ENCODE assay signal across 24 mouse cellular contexts in genomic region chr8:115473974-115474373, GRCm38 (mm10).
DNase-seq lines count a peak whose midpoint lies in the region; ATAC-seq and TF ChIP-seq lines count a peak whose summit lies in the region.
"Had no signal": no experiment of that assay in that cellular context is flagged by ENCODE, and none has a peak within 500 bp of the region (broad histone marks: within the 10 kb centered on the region; RNA-seq: fewer than 3 reads in every experiment).

No protein-coding gene starts in this region.

- no peak for DNase-seq in heart, adult 9 months (ENCODE audit: low spot score in 2 of 2)
- DNase-seq in intestine, embryonic 14.5 days (ENCODE audit: low spot score): no peak
- DNase-seq in liver, postnatal 0 days: no peak
- DNase-seq in neural tube, embryonic 10.5 days (ENCODE audit: extremely low spot score, low spot score): no peak
- DNase-seq: adrenal gland, postnatal 25 days; cerebellum, adult 8-10 months; cerebellum, postnatal 36 days; embryo, embryonic 11 days; kidney, postnatal 4 days; thymus, postnatal 25 days had no signal

- no peak for ATAC-seq in heart, embryonic 12.5 days (ENCODE audit: insufficient number of reproducible peaks, low FRiP score)
- no peak for ATAC-seq in intestine, embryonic 14.5 days (replicated peaks; ENCODE audit: low FRiP score, low TSS enrichment, low read depth)
- no peak for ATAC-seq in intestine, postnatal 0 days
- no peak for ATAC-seq in liver, postnatal 0 days
- no peak for ATAC-seq in liver, embryonic 12.5 days
- ATAC-seq in neural tube, embryonic 15.5 days (ENCODE audit: low FRiP score): no peak
- ATAC-seq: hindbrain, embryonic 16.5 days; intestine, embryonic 16.5 days had no signal

- peak overlapping the region; percentile 18 for H3K4me2 ChIP-seq in heart, embryonic 12.5 days
- H3K4me2 ChIP-seq in intestine, embryonic 14.5 days (ENCODE audit: low read length): peak overlapping the region; percentile 6; the same call in 1 of the 2 replicates
- no peak overlapping the region for H3K4me2 ChIP-seq in intestine, postnatal 0 days (replicated peaks; ENCODE audit: low read depth)
- peak overlapping the region; percentile 42 for H3K4me2 ChIP-seq in liver, postnatal 0 days (ENCODE audit: low read depth, low read length)
- no peak overlapping the region for H3K4me2 ChIP-seq in liver, embryonic 12.5 days
- H3K4me2 ChIP-seq in neural tube, embryonic 15.5 days: 0 out of 2 replicates have a peak overlapping the region, but pooled peaks have one; percentile 5
- H3K4me2 ChIP-seq: embryonic facial prominence, embryonic 13.5 days; forebrain, embryonic 12.5 days; limb, embryonic 12.5 days; stomach, embryonic 15.5 days had no signal

- TF ChIP-seq EP300 in liver, postnatal 0 days (IDR thresholded peaks at IDR 0.05; ENCODE audit: low read depth): no peak

- H3K9me3 ChIP-seq in heart, embryonic 12.5 days (replicated peaks): no peaks in the 10 kb centered on the region
- H3K9me3 ChIP-seq in intestine, embryonic 14.5 days (ENCODE audit: control insufficient read depth, low read length): no peaks in the 10 kb centered on the region
- no peaks in the 10 kb centered on the region for H3K9me3 ChIP-seq in intestine, postnatal 0 days (ENCODE audit: control insufficient read depth)
- H3K9me3 ChIP-seq in liver, postnatal 0 days (ENCODE audit: low read length): no peaks in the 10 kb centered on the region
- no peaks in the 10 kb centered on the region for H3K9me3 ChIP-seq in liver, embryonic 12.5 days (replicated peaks)
- H3K9me3 ChIP-seq in neural tube, embryonic 15.5 days (replicated peaks): no peaks in the 10 kb centered on the region
- H3K9me3 ChIP-seq: embryonic facial prominence, embryonic 13.5 days; forebrain, embryonic 12.5 days; hindbrain, embryonic 10.5 days; limb, embryonic 12.5 days; stomach, embryonic 15.5 days had no signal

- no peaks in the 10 kb centered on the region for H3K36me3 ChIP-seq in heart, embryonic 12.5 days
- no peaks in the 10 kb centered on the region for H3K36me3 ChIP-seq in intestine, embryonic 14.5 days (ENCODE audit: control insufficient read depth, insufficient read depth, low read length)
- H3K36me3 ChIP-seq in intestine, postnatal 0 days (ENCODE audit: control insufficient read depth, insufficient read depth): no peaks in the 10 kb centered on the region
- H3K36me3 ChIP-seq in liver, postnatal 0 days (replicated peaks; ENCODE audit: insufficient read depth, low read length): no peaks in the 10 kb centered on the region
- H3K36me3 ChIP-seq in liver, embryonic 12.5 days: no peaks in the 10 kb centered on the region
- no peaks in the 10 kb centered on the region for H3K36me3 ChIP-seq in neural tube, embryonic 15.5 days
- H3K36me3 ChIP-seq: embryonic facial prominence, embryonic 13.5 days; forebrain, embryonic 12.5 days; hindbrain, embryonic 10.5 days; limb, embryonic 12.5 days; stomach, embryonic 15.5 days had no signal

- H3K27me3 ChIP-seq in heart, embryonic 12.5 days (replicated peaks): 0 out of 2 replicates have a peak, but pooled peaks cover 6% of the 10 kb centered on the region
- 0 out of 2 replicates have a peak, but pooled peaks cover 2% of the 10 kb centered on the region for H3K27me3 ChIP-seq in intestine, embryonic 14.5 days (replicated peaks; ENCODE audit: control insufficient read depth, insufficient read depth, low read length)
- no peaks in the 10 kb centered on the region for H3K27me3 ChIP-seq in intestine, postnatal 0 days (replicated peaks; ENCODE audit: control insufficient read depth, insufficient read depth, low read length)
- H3K27me3 ChIP-seq in liver, postnatal 0 days (ENCODE audit: insufficient read depth, low read length): no peaks in the 10 kb centered on the region
- H3K27me3 ChIP-seq in liver, embryonic 12.5 days (replicated peaks): peaks cover 9% of the 10 kb centered on the region; the same call in 1 of the 2 replicates
- H3K27me3 ChIP-seq in neural tube, embryonic 15.5 days (replicated peaks): no peaks in the 10 kb centered on the region
- H3K27me3 ChIP-seq: embryonic facial prominence, embryonic 13.5 days; forebrain, embryonic 12.5 days; stomach, embryonic 15.5 days had no signal

- peaks cover 16% of the 10 kb centered on the region for H3K4me1 ChIP-seq in heart, embryonic 12.5 days (replicated peaks)
- H3K4me1 ChIP-seq in intestine, embryonic 14.5 days (replicated peaks; ENCODE audit: control insufficient read depth, insufficient read depth, low read length): no peaks in the 10 kb centered on the region
- no peaks in the 10 kb centered on the region; the same call in 1 of the 2 replicates for H3K4me1 ChIP-seq in intestine, postnatal 0 days (replicated peaks; ENCODE audit: control insufficient read depth, insufficient read depth, low read length)
- H3K4me1 ChIP-seq in liver, postnatal 0 days (ENCODE audit: insufficient read depth): peaks cover 3% of the 10 kb centered on the region; the same call in 1 of the 2 replicates
- no peaks in the 10 kb centered on the region for H3K4me1 ChIP-seq in liver, embryonic 12.5 days
- 0 out of 2 replicates have a peak, but pooled peaks cover 3% of the 10 kb centered on the region for H3K4me1 ChIP-seq in neural tube, embryonic 15.5 days
- H3K4me1 ChIP-seq: forebrain, embryonic 12.5 days; hindbrain, embryonic 10.5 days; limb, embryonic 12.5 days; stomach, embryonic 15.5 days had no signal

- TF ChIP-seq CTCF in intestine, postnatal 0 days (IDR thresholded peaks at IDR 0.05; ENCODE audit: low read depth): no peak
- no peak for TF ChIP-seq CTCF in liver, postnatal 0 days (IDR thresholded peaks at IDR 0.05; ENCODE audit: low read depth)

- 53% methylated on average over 8 of the region's 8 CpGs for WGBS in heart, embryonic 12.5 days
- 56% methylated on average over 8 of the region's 8 CpGs for WGBS in intestine, embryonic 14.5 days
- WGBS in intestine, postnatal 0 days: 61% methylated on average over 8 of the region's 8 CpGs
- WGBS in liver, postnatal 0 days (ENCODE audit: insufficient replicate concordance): 41% methylated on average over 8 of the region's 8 CpGs
- 50% methylated on average over 8 of the region's 8 CpGs for WGBS in liver, embryonic 12.5 days (ENCODE audit: insufficient replicate concordance)
- 58% methylated on average over 8 of the region's 8 CpGs for WGBS in neural tube, embryonic 15.5 days

- H3K27ac ChIP-seq in heart, embryonic 12.5 days (ENCODE audit: poor library complexity, severe bottlenecking): no peak overlapping the region
- H3K27ac ChIP-seq in intestine, embryonic 14.5 days (ENCODE audit: low read depth): no peak overlapping the region
- H3K27ac ChIP-seq in intestine, postnatal 0 days (ENCODE audit: low read depth, low read length): no peak overlapping the region
- no peak overlapping the region for H3K27ac ChIP-seq in liver, postnatal 0 days (ENCODE audit: low read depth)
- H3K27ac ChIP-seq in liver, embryonic 12.5 days: no peak overlapping the region
- no peak overlapping the region for H3K27ac ChIP-seq in neural tube, embryonic 15.5 days (replicated peaks)
- H3K27ac ChIP-seq: embryonic facial prominence, embryonic 13.5 days; forebrain, embryonic 12.5 days; hindbrain, embryonic 10.5 days; limb, embryonic 12.5 days; liver, embryonic 14.5 days; macrophage; stomach, embryonic 15.5 days had no signal

- no peak overlapping the region for H3K9ac ChIP-seq in heart, embryonic 12.5 days
- no peak overlapping the region for H3K9ac ChIP-seq in intestine, embryonic 14.5 days (ENCODE audit: low read length)
- H3K9ac ChIP-seq in intestine, postnatal 0 days (ENCODE audit: low read depth, low read length): no peak overlapping the region
- no peak overlapping the region for H3K9ac ChIP-seq in liver, postnatal 0 days (replicated peaks)
- no peak overlapping the region for H3K9ac ChIP-seq in liver, embryonic 12.5 days
- no peak overlapping the region for H3K9ac ChIP-seq in neural tube, embryonic 15.5 days (replicated peaks)
- H3K9ac ChIP-seq: embryonic facial prominence, embryonic 13.5 days; forebrain, embryonic 12.5 days; limb, embryonic 12.5 days; liver, embryonic 14.5 days; stomach, embryonic 15.5 days had no signal

- H3K4me3 ChIP-seq in heart, embryonic 12.5 days: no peak overlapping the region
- no peak overlapping the region for H3K4me3 ChIP-seq in intestine, embryonic 14.5 days (ENCODE audit: low read depth, low read length)
- H3K4me3 ChIP-seq in intestine, postnatal 0 days (ENCODE audit: low read depth, low read length): no peak overlapping the region
- no peak overlapping the region for H3K4me3 ChIP-seq in liver, postnatal 0 days (ENCODE audit: low read depth, low read length)
- no peak overlapping the region for H3K4me3 ChIP-seq in liver, embryonic 12.5 days
- no peak overlapping the region for H3K4me3 ChIP-seq in neural tube, embryonic 15.5 days (replicated peaks)
- H3K4me3 ChIP-seq: embryonic facial prominence, embryonic 13.5 days; erythroblast, embryonic 14.5 days; forebrain, embryonic 12.5 days; hindbrain, embryonic 10.5 days; limb, embryonic 12.5 days; stomach, embryonic 15.5 days had no signal

Comparison
In these comparisons a context has a peak if more than half of its experiments do, and no peak if none do; other contexts are left out.
1. H3K4me2 ChIP-seq: peak in heart, embryonic 12.5 days (single experiment), intestine, embryonic 14.5 days (single experiment), liver, postnatal 0 days (single experiment) and neural tube, embryonic 15.5 days (single experiment); none in intestine, postnatal 0 days (single experiment) and liver, embryonic 12.5 days (single experiment).